Mouse (Mus musculus) liver, postnatal 0 days (tissue): ENCODE data around the gene H2al1c.
"Not testable (repeated sequence)": the region's sequence is repeated elsewhere in the genome, so short reads cannot be mapped to it uniquely, and the experiment has no call there.

Experiments used
- CTCF ChIP-seq: sonication (generic); IDR thresholded peaks from 2 replicates; pipeline ENCODE4 v1.5.1; 2016; ENCODE audit warnings: antibody characterized with exemption, low read depth
- EP300 ChIP-seq: IDR thresholded peaks from 2 replicates; pipeline ENCODE4 v1.6.1; 2016; ENCODE audit warnings: antibody characterized with exemption, low read depth, mild to moderate bottlenecking

- TF ChIP-seq CTCF, EP300: not testable (repeated sequence)
Measured at GRCm38 (mm10) chrX:11311634-11312033, 6.2 kb downstream of the H2al1c start, which contains the start of gene H2al1e.
